Mouse (Mus musculus) spleen, adult 2 months (tissue): ENCODE data around the gene Rsph10b.

ENCODE experiments used
- CTCF ChIP-seq: fragments of 200-500 bp; IDR thresholded peaks from 2 replicates; pipeline ENCODE4 v1.5.1; 2011; ENCODE audit warnings: mild to moderate bottlenecking, inconsistent platforms; ENCODE audit not compliant: insufficient read depth, insufficient read length, insufficient replicate concordance; ENCODE audit errors: extremely low read depth
- POLR2A ChIP-seq: fragments of 200-500 bp; IDR thresholded peaks from 2 replicates; pipeline ENCODE4 v1.6.1; 2011; ENCODE audit warnings: low read depth, low read length, inconsistent platforms

DNA sequence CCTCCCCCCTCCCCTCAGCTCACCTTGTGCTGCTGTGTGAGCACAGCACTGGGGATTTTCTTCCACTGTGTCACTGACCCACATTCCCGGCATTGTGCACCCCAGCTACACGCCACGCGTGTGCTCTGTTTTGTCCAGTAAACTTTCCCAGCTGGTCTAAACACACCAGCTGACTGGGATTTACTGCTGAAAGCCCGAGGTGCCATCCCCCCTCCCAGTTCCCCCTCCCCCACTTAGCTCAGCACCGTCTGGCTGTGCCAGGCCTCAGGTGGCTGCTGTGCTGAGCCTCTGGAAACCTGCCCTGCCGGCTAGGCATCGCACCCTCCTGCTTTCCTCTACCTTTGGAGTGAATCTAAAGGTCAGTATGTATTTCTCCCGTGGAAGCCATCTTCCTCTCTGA is 48.0 kb downstream of the Rsph10b start:
- TF ChIP-seq POLR2A (no peak), CTCF (no peak)
